Mouse (Mus musculus) bone marrow, adult 2 months (tissue): ENCODE data around the gene Hadha.

Experiments used
- CTCF ChIP-seq: fragments of 200-500 bp; IDR thresholded peaks from 2 replicates; pipeline ENCODE4 v1.5.1; 2011; ENCODE audit warnings: low read length, control low read depth; ENCODE audit not compliant: control insufficient read depth, insufficient read depth
- POLR2A ChIP-seq: fragments of 200-500 bp; IDR thresholded peaks from 2 replicates; pipeline ENCODE4 v1.6.1; 2011; ENCODE audit warnings: low read depth, mild to moderate bottlenecking, control low read depth, low read length, borderline replicate concordance; ENCODE audit not compliant: control insufficient read depth

- no peak for TF ChIP-seq CTCF
- no peak for TF ChIP-seq POLR2A
Observed at GRCm38 (mm10) chr5:30202221-30202620, 47.3 kb upstream of the Hadha start.
